Mouse (Mus musculus) myocyte (in vitro differentiated cells): ENCODE results near the gene Ssh2.

ENCODE experiments used
- MAX ChIP-seq: IDR thresholded peaks from one replicate; pipeline ENCODE4 v1.6.1; 2011; ENCODE audit warnings: low read depth, mild to moderate bottlenecking, control low read depth
- MYOG ChIP-seq, 3 experiments: IDR thresholded peaks; one replicate each; pipeline ENCODE4 v1.6.1; 2011; ENCODE audit warnings: control low read depth in 2 of 3, low read depth in 2 of 3, mild to moderate bottlenecking in 2 of 3; ENCODE audit not compliant: insufficient read length in 2 of 3, control insufficient read depth in 1 of 3, insufficient read depth in 1 of 3
- POLR2A ChIP-seq: IDR thresholded peaks from one replicate; pipeline ENCODE4 v1.6.1; 2011; ENCODE audit warnings: low read depth, mild to moderate bottlenecking, control low read depth, moderate library complexity; ENCODE audit not compliant: insufficient read length

GRCm38 (mm10) chr11:77239658-77240345 lies 23.7 kb downstream of the Ssh2 start:
- TF ChIP-seq MYOG (IDR thresholded peaks at IDR 0.05; ENCODE audit: control insufficient read depth in 1 of 3, insufficient read depth in 1 of 3, insufficient read length in 2 of 3, low read depth in 2 of 3) (no peak), MAX (no peak), POLR2A (no peak)
